Mouse (Mus musculus): ENCODE data around the gene Kcnj13. TPM values are rescaled to one million over a fixed set of nuclear protein-coding genes. Genes with fewer than 3 reads are reported as not detected.

The Kcnj13 gene
- total RNA-seq, 1 experiment = 0.27 TPM

DNA sequence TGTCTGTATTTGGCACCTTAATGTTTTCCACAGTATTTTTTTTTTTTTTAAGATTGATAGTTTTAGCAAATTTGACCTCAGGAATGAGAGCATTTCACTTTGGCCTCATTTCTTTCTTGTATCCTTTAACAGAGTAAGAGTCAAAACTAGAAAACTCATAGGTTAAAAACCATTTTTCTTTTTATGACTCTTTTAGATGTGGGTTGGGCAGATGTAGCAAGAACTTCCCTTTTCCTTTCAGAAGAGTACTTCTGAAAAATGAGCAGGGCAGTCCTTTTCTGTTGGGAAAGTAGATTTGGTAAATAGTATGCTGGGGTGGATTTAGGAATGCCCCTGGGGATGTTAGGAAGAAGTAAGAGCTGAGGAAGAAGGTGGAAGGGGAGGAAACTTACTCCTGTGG lies 11.5 kb upstream of the Kcnj13 start:
- in situ Hi-C loops (cut with MboI; ENCODE audit: low sequenced_read_pairs in 2 of 2, unreplicated experiment in 2 of 2) = no loop called here
- Histone ChIP-seq H3K27ac (ENCODE audit: insufficient read depth, low read depth, low read length, poor library complexity, severe bottlenecking) (no peak overlapping the region), H3K4me1 (ENCODE audit: control insufficient read depth in 2 of 2, insufficient read depth in 2 of 2, low read length in 2 of 2, poor library complexity in 1 of 2) (no peaks in the 10 kb centered on the region), H3K9ac (ENCODE audit: insufficient read depth, low read depth, low read length, poor library complexity, severe bottlenecking) (no peak overlapping the region), H3K4me3 (ENCODE audit: insufficient read depth in 1 of 2, low read depth in 1 of 2, low read length in 2 of 2, poor library complexity in 1 of 2, severe bottlenecking in 1 of 2) (no peak overlapping the region), H3K36me3 (ENCODE audit: control insufficient read depth, insufficient read depth, low read length, poor library complexity, severe bottlenecking) (peaks cover 15% of the 10 kb centered on the region), H3K9me3 (ENCODE audit: control insufficient read depth, insufficient read depth, low read depth, low read length) (no peaks in the 10 kb centered on the region)
- TF ChIP-seq CHD2 (IDR thresholded peaks at IDR 0.05; ENCODE audit: low read depth, low read length) = no peak
- no peak for TF ChIP-seq HCFC1 (IDR thresholded peaks at IDR 0.05; ENCODE audit: borderline replicate concordance, insufficient read depth, low read length)
- no peak for TF ChIP-seq ZNF384 (IDR thresholded peaks at IDR 0.05; ENCODE audit: low read depth, low read length)
- no peak for TF ChIP-seq MAFK (IDR thresholded peaks at IDR 0.05; ENCODE audit: insufficient read depth, low read depth, low read length)
- no peak for TF ChIP-seq ZC3H11A (IDR thresholded peaks at IDR 0.05; ENCODE audit: borderline replicate concordance, low read depth, low read length)
- no peak for DNase-seq (ENCODE audit: low read depth, low spot score)

- TF ChIP-seq ZNF384 (IDR thresholded peaks at IDR 0.05; ENCODE audit: low read depth, low read length) = no peak
- no peak for TF ChIP-seq HCFC1 (IDR thresholded peaks at IDR 0.05; ENCODE audit: borderline replicate concordance, insufficient read depth, low read length)
- no peak for TF ChIP-seq ZC3H11A (IDR thresholded peaks at IDR 0.05; ENCODE audit: borderline replicate concordance, low read depth, low read length)
- in situ Hi-C loops (cut with MboI; ENCODE audit: low sequenced_read_pairs in 2 of 2, unreplicated experiment in 2 of 2) = no loop called here
- H3K36me3 ChIP-seq (ENCODE audit: control insufficient read depth, insufficient read depth, low read length, poor library complexity, severe bottlenecking) = peaks cover 12% of the 10 kb centered on the region
- no peaks in the 10 kb centered on the region for H3K9me3 ChIP-seq (ENCODE audit: control insufficient read depth, insufficient read depth, low read depth, low read length)
- DNase-seq (ENCODE audit: low read depth, low spot score) = no peak
- H3K4me3 ChIP-seq (ENCODE audit: insufficient read depth in 1 of 2, low read depth in 1 of 2, low read length in 2 of 2, poor library complexity in 1 of 2, severe bottlenecking in 1 of 2) = no peak overlapping the region
- no peak overlapping the region for H3K9ac ChIP-seq (ENCODE audit: insufficient read depth, low read depth, low read length, poor library complexity, severe bottlenecking)
- no peaks in the 10 kb centered on the region for H3K4me1 ChIP-seq (ENCODE audit: control insufficient read depth in 2 of 2, insufficient read depth in 2 of 2, low read length in 2 of 2, poor library complexity in 1 of 2)
- no peak overlapping the region for H3K27ac ChIP-seq (ENCODE audit: insufficient read depth, low read depth, low read length, poor library complexity, severe bottlenecking)
Measured at GRCm38 (mm10) chr1:87404710-87405109, 10.2 kb upstream of the Kcnj13 start.

GRCm38 (mm10) chr1:87396923-87397586 lies 2.5 kb upstream of the Kcnj13 start:
- Histone ChIP-seq H3K9me3 (ENCODE audit: control insufficient read depth, insufficient read depth, low read depth, low read length) (no peaks in the 10 kb centered on the region), H3K4me1 (ENCODE audit: control insufficient read depth in 2 of 2, insufficient read depth in 2 of 2, low read length in 2 of 2, poor library complexity in 1 of 2) (no peaks in the 10 kb centered on the region), H3K4me3 (ENCODE audit: insufficient read depth in 1 of 2, low read depth in 1 of 2, low read length in 2 of 2, poor library complexity in 1 of 2, severe bottlenecking in 1 of 2) (no peak overlapping the region), H3K9ac (ENCODE audit: insufficient read depth, low read depth, low read length, poor library complexity, severe bottlenecking) (no peak overlapping the region), H3K36me3 (ENCODE audit: control insufficient read depth, insufficient read depth, low read length, poor library complexity, severe bottlenecking) (no peaks in the 10 kb centered on the region), H3K27ac (ENCODE audit: insufficient read depth, low read depth, low read length, poor library complexity, severe bottlenecking) (no peak overlapping the region)
- TF ChIP-seq ZC3H11A (IDR thresholded peaks at IDR 0.05; ENCODE audit: borderline replicate concordance, low read depth, low read length) = no peak
- no peak for TF ChIP-seq CHD2 (IDR thresholded peaks at IDR 0.05; ENCODE audit: low read depth, low read length)
- in situ Hi-C loops (cut with MboI; ENCODE audit: low sequenced_read_pairs in 2 of 2, unreplicated experiment in 2 of 2) = no loop called here
- DNase-seq (ENCODE audit: low read depth, low spot score) = no peak

- in situ Hi-C loops (cut with MboI; ENCODE audit: low sequenced_read_pairs in 2 of 2, unreplicated experiment in 2 of 2) = no loop called here
- Histone ChIP-seq H3K9ac (ENCODE audit: insufficient read depth, low read depth, low read length, poor library complexity, severe bottlenecking) (no peak overlapping the region), H3K27ac (ENCODE audit: insufficient read depth, low read depth, low read length, poor library complexity, severe bottlenecking) (no peak overlapping the region), H3K4me3 (ENCODE audit: insufficient read depth in 1 of 2, low read depth in 1 of 2, low read length in 2 of 2, poor library complexity in 1 of 2, severe bottlenecking in 1 of 2) (no peak overlapping the region), H3K9me3 (ENCODE audit: control insufficient read depth, insufficient read depth, low read depth, low read length) (no peaks in the 10 kb centered on the region), H3K36me3 (ENCODE audit: control insufficient read depth, insufficient read depth, low read length, poor library complexity, severe bottlenecking) (peaks cover 4% of the 10 kb centered on the region), H3K4me1 (ENCODE audit: control insufficient read depth in 2 of 2, insufficient read depth in 2 of 2, low read length in 2 of 2, poor library complexity in 1 of 2) (no peaks in the 10 kb centered on the region)
- no peak for DNase-seq (ENCODE audit: low read depth, low spot score)
- no peak for TF ChIP-seq MAFK (IDR thresholded peaks at IDR 0.05; ENCODE audit: insufficient read depth, low read depth, low read length)
- TF ChIP-seq ZC3H11A (IDR thresholded peaks at IDR 0.05; ENCODE audit: borderline replicate concordance, low read depth, low read length) = no peak
- TF ChIP-seq ZNF384 (IDR thresholded peaks at IDR 0.05; ENCODE audit: low read depth, low read length) = no peak
- TF ChIP-seq CHD2 (IDR thresholded peaks at IDR 0.05; ENCODE audit: low read depth, low read length) = no peak
- no peak for TF ChIP-seq HCFC1 (IDR thresholded peaks at IDR 0.05; ENCODE audit: borderline replicate concordance, insufficient read depth, low read length)
Measured at GRCm38 (mm10) chr1:87393444-87394195, 909 bp downstream of the Kcnj13 start.
